Mouse (Mus musculus) CH12.LX (cell line): ENCODE data around the gene Ap2b1. TPM values are rescaled to one million over a fixed set of nuclear protein-coding genes. Genes with fewer than 3 reads are reported as not detected.

Experiments
- DNase-seq: peaks from one replicate; pipeline ENCODE4 v3.0.0-alpha.2; 2013; ENCODE audit errors: extremely low read depth
- H3K27ac ChIP-seq: 2 replicates; pipeline ENCODE4 v1.5.1; 2012; ENCODE audit warnings: low read depth, mild to moderate bottlenecking, control low read depth, moderate library complexity; ENCODE audit not compliant: insufficient read depth
- H3K27me3 ChIP-seq: replicated peaks from 2 replicates; pipeline ENCODE3; 2012; ENCODE audit warnings: inconsistent platforms
- H3K36me3 ChIP-seq, 2 experiments: replicated peaks in 1 of 2; 2 replicates each; pipeline versions ENCODE3 to v1.6.1; 2012; ENCODE audit warnings: inconsistent platforms in 1 of 2, low read length in 1 of 2, mild to moderate bottlenecking in 1 of 2, mixed read lengths in 1 of 2, moderate library complexity in 1 of 2; ENCODE audit not compliant: control insufficient read depth in 1 of 2, insufficient read depth in 1 of 2
- H3K4me1 ChIP-seq, 2 experiments: 2 replicates each; pipeline ENCODE4 v1.6.1; 2012; ENCODE audit warnings: inconsistent platforms in 1 of 2, moderate library complexity in 1 of 2; ENCODE audit not compliant: insufficient read depth in 2 of 2, control insufficient read depth in 1 of 2
- H3K4me2 ChIP-seq: 2 replicates; pipeline ENCODE4 v1.6.1; 2012; ENCODE audit warnings: low read depth, mild to moderate bottlenecking, control low read depth; ENCODE audit not compliant: poor library complexity, insufficient read depth, severe bottlenecking
- H3K4me3 ChIP-seq, 3 experiments: fragments of 150-350 bp in 1 of 3; sonication (generic) in 1 of 3; replicated peaks in 1 of 3; 2 replicates each; pipeline versions ENCODE3 to v1.5.1; 2011 to 2012; ENCODE audit warnings: low read depth in 2 of 3, low read length in 2 of 3, mild to moderate bottlenecking in 2 of 3, moderate library complexity in 2 of 3, control low read depth in 1 of 3, improper control_type of control experiment in 1 of 3, inconsistent platforms in 1 of 3, mixed read lengths in 1 of 3; ENCODE audit not compliant: poor library complexity in 1 of 3
- H3K79me2 ChIP-seq: replicated peaks from 2 replicates; pipeline ENCODE4 v1.6.1; 2012; ENCODE audit warnings: mild to moderate bottlenecking, moderate library complexity; ENCODE audit not compliant: control insufficient read depth, poor library complexity, insufficient read depth, severe bottlenecking; ENCODE audit errors: extremely low read depth
- H3K9ac ChIP-seq: 2 replicates; pipeline ENCODE4 v1.6.1; 2012; ENCODE audit warnings: low read depth, mild to moderate bottlenecking, control low read depth, moderate library complexity; ENCODE audit not compliant: insufficient read depth
- H3K9me3 ChIP-seq: replicated peaks from 2 replicates; pipeline ENCODE3; 2012; ENCODE audit warnings: low read length, inconsistent platforms, mixed read lengths
- BHLHE40 ChIP-seq: IDR thresholded peaks from 2 replicates; pipeline ENCODE4 v1.6.1; 2011; ENCODE audit warnings: mild to moderate bottlenecking, low read depth, low read length, improper control_type of control experiment
- CHD2 ChIP-seq: IDR thresholded peaks from 2 replicates; pipeline ENCODE4 v1.6.1; 2011; ENCODE audit warnings: low read length, improper control_type of control experiment
- CTCF ChIP-seq, 2 experiments: IDR thresholded peaks in 1 of 2; conservative IDR thresholded peaks in 1 of 2; 2 replicates each; pipeline ENCODE4 v1.5.1; 2011 to 2012; ENCODE audit warnings: low read depth in 2 of 2, low read length in 2 of 2, improper control_type of control experiment in 1 of 2, inconsistent platforms in 1 of 2, mild to moderate bottlenecking in 1 of 2, moderate library complexity in 1 of 2
- EP300 ChIP-seq: IDR thresholded peaks from 2 replicates; pipeline ENCODE4 v1.6.1; 2011; ENCODE audit warnings: low read length, improper control_type of control experiment
- ETS1 ChIP-seq: conservative IDR thresholded peaks from 2 replicates; pipeline ENCODE4 v1.6.1; 2012; ENCODE audit warnings: low read depth, mild to moderate bottlenecking, inconsistent platforms, low read length, improper control_type of control experiment, moderate library complexity
- GABPA ChIP-seq: IDR thresholded peaks from 2 replicates; pipeline ENCODE4 v1.6.1; 2012; ENCODE audit warnings: low read depth, low read length, improper control_type of control experiment, inconsistent platforms; ENCODE audit not compliant: insufficient replicate concordance
- IRF4 ChIP-seq: IDR thresholded peaks from 2 replicates; pipeline ENCODE4 v1.6.1; 2014; ENCODE audit warnings: low read depth, mild to moderate bottlenecking, inconsistent platforms, low read length, improper control_type of control experiment
- JUN ChIP-seq: IDR thresholded peaks from 2 replicates; pipeline ENCODE4 v1.6.1; 2011; ENCODE audit warnings: low read depth, mild to moderate bottlenecking, low read length, improper control_type of control experiment, moderate library complexity; ENCODE audit not compliant: insufficient read depth
- JUND ChIP-seq: conservative IDR thresholded peaks from 2 replicates; pipeline ENCODE4 v1.6.1; 2011; ENCODE audit warnings: low read depth, low read length, improper control_type of control experiment
- KAT2A ChIP-seq: IDR thresholded peaks from 2 replicates; pipeline ENCODE4 v1.6.1; 2012; ENCODE audit warnings: low read length, improper control_type of control experiment, inconsistent platforms; ENCODE audit not compliant: insufficient replicate concordance
- MAFK ChIP-seq: IDR thresholded peaks from 2 replicates; pipeline ENCODE4 v1.6.1; 2011; ENCODE audit warnings: low read length, improper control_type of control experiment; ENCODE audit not compliant: insufficient replicate concordance
- MAX ChIP-seq: IDR thresholded peaks from 2 replicates; pipeline ENCODE4 v1.6.1; 2011; ENCODE audit warnings: low read length, improper control_type of control experiment
- MAZ ChIP-seq: IDR thresholded peaks from 2 replicates; pipeline ENCODE4 v1.6.1; 2012; ENCODE audit warnings: low read depth, mild to moderate bottlenecking, inconsistent platforms, low read length, improper control_type of control experiment, moderate library complexity
- MEF2A ChIP-seq: IDR thresholded peaks from 2 replicates; pipeline ENCODE4 v1.6.1; 2014; ENCODE audit warnings: low read depth, mild to moderate bottlenecking, inconsistent platforms, low read length, improper control_type of control experiment, borderline replicate concordance
- NELFE ChIP-seq: IDR thresholded peaks from 2 replicates; pipeline ENCODE4 v1.6.1; 2011; ENCODE audit warnings: low read depth, low read length, improper control_type of control experiment
- NRF1 ChIP-seq: IDR thresholded peaks from 2 replicates; pipeline ENCODE4 v1.6.1; 2014; ENCODE audit warnings: low read depth, mild to moderate bottlenecking, inconsistent platforms, low read length, improper control_type of control experiment, moderate library complexity
- PAX5 ChIP-seq: IDR thresholded peaks from 2 replicates; pipeline ENCODE4 v1.6.1; 2012; ENCODE audit warnings: low read length, inconsistent platforms, mixed read lengths
- POLR2A ChIP-seq: IDR thresholded peaks from 2 replicates; pipeline ENCODE4 v1.6.1; 2011; ENCODE audit warnings: low read depth, mild to moderate bottlenecking, improper control_type of control experiment, low read length
- POLR2AphosphoS2 ChIP-seq: IDR thresholded peaks from 2 replicates; pipeline ENCODE4 v1.6.1; 2011; ENCODE audit warnings: low read depth, low read length, improper control_type of control experiment
- RAD21 ChIP-seq: IDR thresholded peaks from 2 replicates; pipeline ENCODE4 v1.6.1; 2011; ENCODE audit warnings: low read depth, mild to moderate bottlenecking, low read length, improper control_type of control experiment, moderate library complexity
- RCOR1 ChIP-seq: conservative IDR thresholded peaks from 2 replicates; pipeline ENCODE4 v1.6.1; 2012; ENCODE audit warnings: low read depth, mild to moderate bottlenecking, inconsistent platforms, low read length, improper control_type of control experiment
- SIN3A ChIP-seq: IDR thresholded peaks from 2 replicates; pipeline ENCODE4 v1.6.1; 2012; ENCODE audit warnings: low read length, improper control_type of control experiment, inconsistent platforms
- SMC3 ChIP-seq: IDR thresholded peaks from 2 replicates; pipeline ENCODE4 v1.6.1; 2011; ENCODE audit warnings: low read depth, low read length, improper control_type of control experiment
- TBP ChIP-seq: conservative IDR thresholded peaks from 2 replicates; pipeline ENCODE4 v1.6.1; 2011; ENCODE audit warnings: low read depth, low read length, improper control_type of control experiment
- USF1 ChIP-seq: IDR thresholded peaks from 2 replicates; pipeline ENCODE4 v1.6.1; 2014; ENCODE audit warnings: low read depth, mild to moderate bottlenecking, inconsistent platforms, low read length, improper control_type of control experiment
- ZC3H11A ChIP-seq: IDR thresholded peaks from 2 replicates; pipeline ENCODE4 v1.6.1; 2012; ENCODE audit warnings: low read depth, mild to moderate bottlenecking, inconsistent platforms, low read length, improper control_type of control experiment
- ZKSCAN1 ChIP-seq: IDR thresholded peaks from 2 replicates; pipeline ENCODE4 v1.6.1; 2012; ENCODE audit warnings: low read depth, inconsistent platforms, low read length, improper control_type of control experiment, borderline replicate concordance
- ZMIZ1 ChIP-seq: IDR thresholded peaks from 2 replicates; pipeline ENCODE4 v1.6.1; 2012; ENCODE audit warnings: low read depth, mild to moderate bottlenecking, inconsistent platforms, low read length, improper control_type of control experiment
- dilution Hi-C: fragments of 300-500 bp; cut with MboI; formaldehyde crosslinking; loops from 2 replicates; pipeline ENCODE4 v1.14.3; 2020; ENCODE audit warnings: low sequenced_read_pairs; ENCODE audit not compliant: extremely low pct_unique_long_range_greater_than_20kb, extremely low pct_ligation_motif_present
- in situ Hi-C: fragments of 300-500 bp; cut with MboI; formaldehyde crosslinking; loops from 3 replicates; pipeline ENCODE4 v1.14.3; 2019; ENCODE audit warnings: low sequenced_read_pairs, low pct_ligation_motif_present, low pct_unique_long_range_greater_than_20kb, mixed read lengths
- polyA plus RNA-seq: library from polyadenylated mRNA; unstranded; fragments of >175 nt; gene quantifications from 2 replicates; pipeline ENCODE4 v1.2.1, GENCODE M21; 2012; ENCODE audit warnings: low read depth; ENCODE audit not compliant: insufficient read length
- total RNA-seq, 2 experiments: library from RNA; depleted of rRNA; stranded (reverse); fragments of 300-350 nt in 1 of 2; fragments of >200 nt in 1 of 2; gene quantifications; 2 replicates each; pipeline ENCODE4 v1.2.3; 2012 to 2014

The Ap2b1 gene
- total and polyA plus RNA-seq, 3 experiments: 58.3 to 78.8 (median 59.1) TPM

- peak; percentile 85 for DNase-seq
- Histone ChIP-seq H3K79me2 (peaks cover 37% of the 10 kb centered on the region), H3K4me1 (peaks cover 5 to 47% of the 10 kb centered on the region in 2 experiments; a peak in 3 of 4 replicates), H3K27me3 (no peaks in the 10 kb centered on the region), H3K9me3 (no peaks in the 10 kb centered on the region), H3K4me3 (peak overlapping the region in 1 of 3 experiments; percentile 26), H3K27ac (peak overlapping the region; percentile 88), H3K9ac (peak overlapping the region; percentile 93), H3K36me3 (peaks cover 0 to 10% of the 10 kb centered on the region in 2 experiments), H3K4me2 (peak overlapping the region; percentile 98)
- dilution Hi-C loops (no loop called here), in situ Hi-C loops (no loop called here)
- TF ChIP-seq IRF4 (peak; percentile 94), NELFE (peak; percentile 44; the same call in 1 of the 2 replicates), POLR2A (peak; percentile 53; the same call in 1 of the 2 replicates), BHLHE40 (peak; percentile 46; the same call in 1 of the 2 replicates), JUN (peak; percentile 61), MEF2A (peak; percentile 75; the same call in 1 of the 2 replicates), RCOR1 (no peak), JUND (peak; percentile 84), USF1 (no peak), SIN3A (peak; percentile 20; the same call in 1 of the 2 replicates), MAZ (no peak; the same call in 1 of the 2 replicates), EP300 (peak; percentile 86), PAX5 (no peak), ETS1 (peak; percentile 40), MAX (no peak; the same call in 1 of the 2 replicates)
Measured at GRCm38 (mm10) chr11:83289633-83290032, 9.2 kb upstream of the Ap2b1 start.

GRCm38 (mm10) chr11:83291375-83292250 is 7.2 kb upstream of the Ap2b1 start:
- Histone ChIP-seq H3K9ac (peak overlapping the region; percentile 93), H3K4me1 (peaks cover 6 to 54% of the 10 kb centered on the region in 2 experiments; a peak in 3 of 4 replicates), H3K27ac (no peak overlapping the region; the same call in 1 of the 2 replicates), H3K9me3 (no peaks in the 10 kb centered on the region), H3K36me3 (peaks cover 14 to 30% of the 10 kb centered on the region in 2 experiments), H3K4me2 (peak overlapping the region; percentile 98), H3K27me3 (no peaks in the 10 kb centered on the region), H3K4me3 (peak overlapping the region; percentile 65 to 89 (median 66)), H3K79me2 (peaks cover 54% of the 10 kb centered on the region)
- in situ Hi-C loops (no loop called here), dilution Hi-C loops (no loop called here)
- peak; percentile 99 for DNase-seq
- TF ChIP-seq BHLHE40: peak; percentile 89
- TF ChIP-seq ZKSCAN1: no peak
- TF ChIP-seq MEF2A: peak; percentile 81
- peak; percentile 86; the same call in 1 of the 2 replicates for TF ChIP-seq POLR2AphosphoS2
- TF ChIP-seq EP300: no peak
- TF ChIP-seq CTCF (conservative IDR thresholded peaks at IDR 0.05 in 1 of 2, IDR thresholded peaks at IDR 0.05 in 1 of 2; ENCODE audit: low read depth in 2 of 2, low read length in 2 of 2): no peak
- TF ChIP-seq JUN: no peak
- TF ChIP-seq KAT2A: peak; percentile 89; the same call in 1 of the 2 replicates
- TF ChIP-seq PAX5: no peak
- peak; percentile 81 for TF ChIP-seq MAZ
- TF ChIP-seq MAX: peak; percentile 99
- TF ChIP-seq TBP: peak; percentile 96
- no peak for TF ChIP-seq ZC3H11A
- peak; percentile 55; the same call in 1 of the 2 replicates for TF ChIP-seq NRF1
- TF ChIP-seq RAD21: no peak
- peak; percentile 80; the same call in 1 of the 2 replicates for TF ChIP-seq CHD2
- TF ChIP-seq ETS1: peak; percentile 38
- TF ChIP-seq MAFK: no peak
- TF ChIP-seq SMC3: no peak
- peak; percentile 100 for TF ChIP-seq USF1
- no peak for TF ChIP-seq GABPA
- TF ChIP-seq ZMIZ1: peak; percentile 96
- peak; percentile 93 for TF ChIP-seq SIN3A
